Mouse (Mus musculus) embryonic facial prominence, embryonic 10.5 days (tissue): ENCODE results near the gene Ap5z1. TPM values are rescaled to one million over a fixed set of nuclear protein-coding genes. Genes with fewer than 3 reads are reported as not detected.

Experiments used
- DNase-seq: peaks from one replicate; pipeline ENCODE4 v3.0.0-alpha.2; 2017; ENCODE audit warnings: low spot score
- H3K27ac ChIP-seq: fragments of 300-500 bp; sonication (generic); replicated peaks from 2 replicates; pipeline ENCODE4 v1.5.1; 2016; ENCODE audit warnings: mild to moderate bottlenecking
- H3K27me3 ChIP-seq: fragments of 300-500 bp; sonication (generic); replicated peaks from 2 replicates; pipeline ENCODE4 v1.6.1; 2016; ENCODE audit warnings: low read depth, mild to moderate bottlenecking; ENCODE audit not compliant: poor library complexity, severe bottlenecking
- H3K36me3 ChIP-seq: fragments of 300-500 bp; sonication (generic); replicated peaks from 2 replicates; pipeline ENCODE4 v1.6.1; 2016; ENCODE audit warnings: mild to moderate bottlenecking, moderate library complexity
- H3K4me1 ChIP-seq: fragments of 300-500 bp; sonication (generic); 2 replicates; pipeline ENCODE4 v1.6.1; 2016
- H3K4me3 ChIP-seq: fragments of 300-500 bp; sonication (generic); 2 replicates; pipeline ENCODE4 v1.5.1; 2016; ENCODE audit warnings: mild to moderate bottlenecking, moderate library complexity
- H3K9me3 ChIP-seq: fragments of 300-500 bp; sonication (generic); 2 replicates; pipeline ENCODE4 v1.6.1; 2016; ENCODE audit warnings: mild to moderate bottlenecking
- WGBS: fragments of 180-500 bp; shearing (Covaris S2); methylation state at CpG from one replicate; pipeline ENCODE4 v1.1.7; 2016; 5-methylcytosine and 5-hydroxymethylcytosine counted together
- polyA plus RNA-seq: library from polyadenylated mRNA; unstranded; fragments of >200 nt; fragmentation: Nextera tagmentation; extraction: Ambion mirVana; gene quantifications from 2 replicates; pipeline ENCODE4 v1.2.1, GENCODE M21; 2016

The Ap5z1 gene
- polyA plus RNA-seq, 1 experiment from 2014 or later: 14.8 TPM

DNA sequence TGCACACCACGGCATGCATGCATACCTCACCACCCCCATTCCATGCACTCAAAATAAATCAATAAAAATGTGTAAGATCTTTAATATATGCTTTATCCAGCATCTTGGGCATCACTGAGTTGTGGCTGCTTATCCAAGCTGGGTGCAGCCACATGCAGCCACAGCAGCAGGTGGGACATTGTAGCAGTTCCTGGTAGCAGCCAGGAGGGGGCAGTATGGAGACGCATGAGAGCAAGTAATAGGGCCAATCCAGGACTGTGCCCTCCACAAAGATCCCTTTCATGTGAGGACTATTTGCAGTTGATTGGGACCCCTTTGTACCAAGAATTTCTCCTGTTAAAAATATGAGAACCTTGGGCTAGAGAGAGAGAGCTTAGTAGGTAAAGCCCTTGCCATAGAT, 18.8 kb downstream of the Ap5z1 start:
- no peaks in the 10 kb centered on the region for H3K36me3 ChIP-seq
- 67% methylated on average over 2 of the region's 2 CpGs for WGBS
- no peak overlapping the region for H3K27ac ChIP-seq
- H3K4me1 ChIP-seq: peaks cover 31% of the 10 kb centered on the region
- no peaks in the 10 kb centered on the region for H3K9me3 ChIP-seq
- no peaks in the 10 kb centered on the region for H3K27me3 ChIP-seq
- no peak for DNase-seq
- no peak overlapping the region for H3K4me3 ChIP-seq

DNA sequence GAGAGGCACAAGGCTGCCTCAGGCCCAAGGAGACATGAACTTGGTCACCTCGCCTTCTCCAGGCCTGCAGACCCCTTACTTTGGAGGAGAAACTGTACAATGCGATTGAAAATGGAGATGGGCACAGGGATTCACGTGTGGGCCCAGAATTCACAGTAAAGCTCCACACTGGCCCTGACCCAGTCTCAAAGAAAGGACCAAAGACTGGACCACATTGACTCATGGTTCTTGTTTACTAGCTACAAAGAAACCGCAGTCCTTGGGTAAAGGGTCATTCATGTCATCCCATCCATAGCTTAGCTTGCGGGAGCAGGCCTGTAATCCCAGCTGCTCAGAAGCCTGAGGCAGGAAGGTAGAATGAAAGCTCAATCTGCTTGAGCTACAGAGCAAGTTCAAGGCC, 19.8 kb downstream of the Ap5z1 start:
- Histone ChIP-seq H3K4me3 (no peak overlapping the region), H3K36me3 (no peaks in the 10 kb centered on the region), H3K27ac (no peak overlapping the region), H3K27me3 (no peaks in the 10 kb centered on the region), H3K9me3 (no peaks in the 10 kb centered on the region), H3K4me1 (peaks cover 34% of the 10 kb centered on the region)
- DNase-seq: no peak
- WGBS: 88% methylated on average over 5 of the region's 5 CpGs

- 70% methylated on average over 9 of the region's 9 CpGs for WGBS
- no peaks in the 10 kb centered on the region for H3K9me3 ChIP-seq
- H3K36me3 ChIP-seq: no peaks in the 10 kb centered on the region
- H3K4me3 ChIP-seq: no peak overlapping the region
- no peaks in the 10 kb centered on the region for H3K27me3 ChIP-seq
- no peak for DNase-seq
- peaks cover 16% of the 10 kb centered on the region for H3K4me1 ChIP-seq
- H3K27ac ChIP-seq: peak overlapping the region; percentile 26; the same call in 1 of the 2 replicates
Observed at GRCm38 (mm10) chr5:142486654-142487053, 22.9 kb downstream of the Ap5z1 start.

DNA sequence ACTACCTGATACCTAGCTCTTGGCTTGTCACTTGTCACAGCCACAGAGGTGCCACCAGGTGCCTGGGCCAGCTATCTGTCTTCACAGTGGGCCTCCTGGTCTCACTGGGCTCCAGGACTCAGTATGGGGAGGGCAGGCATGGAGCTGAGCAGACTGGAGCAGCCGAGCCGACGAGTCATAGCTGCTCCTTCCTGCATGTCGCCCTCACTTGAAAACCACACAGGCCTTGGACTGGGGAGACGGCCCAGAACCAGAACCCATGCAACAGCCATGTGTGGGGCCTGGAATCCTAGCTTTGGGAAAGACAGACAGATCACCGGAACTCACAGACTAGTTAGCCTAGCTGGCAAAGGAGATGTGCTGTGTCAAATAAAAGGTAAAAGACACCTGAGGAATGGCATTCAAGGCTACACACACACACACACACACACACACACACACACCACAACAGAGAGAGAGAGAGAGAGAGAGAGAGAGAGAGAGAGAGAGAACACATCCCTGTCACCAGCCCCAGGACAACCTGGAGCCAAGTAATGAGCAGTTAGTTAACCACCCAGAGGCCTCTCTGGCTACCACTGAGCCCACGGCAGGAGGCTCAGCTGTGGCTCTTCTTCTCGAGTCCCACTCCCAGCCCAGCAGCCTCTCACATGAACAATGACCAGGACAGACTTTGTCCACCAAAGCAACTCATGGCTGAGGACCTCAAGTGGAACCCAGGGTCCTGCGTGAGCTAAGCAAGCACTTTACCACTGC, 26.4 kb downstream of the Ap5z1 start:
- WGBS: 75% methylated on average over 9 of the region's 9 CpGs
- Histone ChIP-seq H3K4me1 (peaks cover 20% of the 10 kb centered on the region), H3K4me3 (no peak overlapping the region), H3K36me3 (no peaks in the 10 kb centered on the region), H3K9me3 (no peaks in the 10 kb centered on the region), H3K27ac (no peak overlapping the region), H3K27me3 (no peaks in the 10 kb centered on the region; the same call in 1 of the 2 replicates)
- no peak for DNase-seq

- H3K27ac ChIP-seq: no peak overlapping the region
- no peaks in the 10 kb centered on the region for H3K36me3 ChIP-seq
- H3K27me3 ChIP-seq: no peaks in the 10 kb centered on the region; the same call in 1 of the 2 replicates
- H3K9me3 ChIP-seq: no peaks in the 10 kb centered on the region
- 87% methylated on average over 3 of the region's 3 CpGs for WGBS
- no peak for DNase-seq
- H3K4me3 ChIP-seq: no peak overlapping the region
- H3K4me1 ChIP-seq: peaks cover 11% of the 10 kb centered on the region
Observed at GRCm38 (mm10) chr5:142493307-142493706, 29.6 kb downstream of the Ap5z1 start.

DNA sequence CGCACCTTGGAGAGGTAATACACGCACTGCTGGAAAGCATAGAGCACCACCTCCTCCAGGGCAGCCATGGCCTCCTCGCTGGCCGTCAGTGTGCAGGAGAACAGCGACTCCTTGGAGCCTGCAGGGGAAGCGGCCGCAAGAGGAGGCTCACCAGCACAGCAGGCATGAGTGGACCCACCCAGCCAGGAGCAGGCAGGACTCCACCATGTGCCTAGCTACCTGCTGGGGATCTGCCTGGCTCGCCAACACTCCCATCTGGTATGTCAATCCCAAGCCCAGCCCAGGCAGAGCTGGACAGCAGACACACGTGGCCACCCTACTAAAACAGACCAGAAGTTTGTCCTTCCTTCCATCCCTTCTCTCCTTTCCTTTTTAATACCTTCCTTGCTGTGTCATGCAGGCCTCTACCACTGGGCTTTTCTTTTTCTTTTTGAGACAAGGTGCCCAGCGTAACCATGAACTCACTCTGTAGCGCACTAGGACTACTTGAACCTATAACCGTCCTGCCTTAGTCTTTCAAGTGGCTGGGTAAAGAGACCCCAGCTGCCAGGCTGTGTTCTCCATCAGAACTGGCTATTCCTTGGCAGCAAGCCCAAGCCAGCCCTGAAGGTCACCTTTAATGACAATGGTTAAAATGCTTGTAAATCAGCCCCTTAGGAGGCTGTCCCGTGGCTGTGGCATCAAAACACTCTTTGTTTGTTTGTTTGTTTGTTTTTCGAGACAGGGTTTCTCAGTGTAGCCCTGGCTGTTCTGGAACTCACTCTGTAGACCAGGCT, 31.8 kb downstream of the Ap5z1 start:
- 59% methylated on average over 14 of the region's 14 CpGs for WGBS
- H3K27ac ChIP-seq: no peak overlapping the region
- H3K4me3 ChIP-seq: no peak overlapping the region
- H3K27me3 ChIP-seq: no peaks in the 10 kb centered on the region; the same call in 1 of the 2 replicates
- H3K9me3 ChIP-seq: no peaks in the 10 kb centered on the region
- no peaks in the 10 kb centered on the region for H3K36me3 ChIP-seq
- peaks cover 20% of the 10 kb centered on the region for H3K4me1 ChIP-seq
- DNase-seq: no peak

DNA sequence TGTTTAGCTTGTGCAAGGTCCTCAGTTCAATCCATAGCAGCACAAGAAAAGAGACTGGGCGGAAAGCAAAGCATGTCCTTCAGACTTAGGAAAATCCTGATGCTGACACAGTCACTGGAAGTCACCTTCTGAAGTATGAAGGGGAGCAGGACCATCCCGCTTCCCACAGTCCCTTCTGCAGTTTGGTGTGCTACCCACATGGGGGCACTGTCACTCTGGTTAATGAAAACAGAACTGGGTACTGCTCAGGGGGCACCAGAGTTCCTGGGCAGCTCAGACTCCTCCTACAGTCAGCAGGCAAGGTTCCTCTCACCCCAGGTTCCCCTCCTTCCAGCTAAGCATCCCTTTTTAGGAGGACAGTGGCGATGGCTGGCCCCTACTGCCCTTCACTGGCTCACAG, 35.2 kb downstream of the Ap5z1 start:
- Histone ChIP-seq H3K27ac (no peak overlapping the region), H3K27me3 (no peaks in the 10 kb centered on the region; the same call in 1 of the 2 replicates), H3K4me3 (no peak overlapping the region), H3K9me3 (no peaks in the 10 kb centered on the region), H3K36me3 (no peaks in the 10 kb centered on the region), H3K4me1 (peaks cover 23% of the 10 kb centered on the region)
- peak; percentile 61 for DNase-seq
- WGBS: 36% methylated on average over 3 of the region's 3 CpGs

DNA sequence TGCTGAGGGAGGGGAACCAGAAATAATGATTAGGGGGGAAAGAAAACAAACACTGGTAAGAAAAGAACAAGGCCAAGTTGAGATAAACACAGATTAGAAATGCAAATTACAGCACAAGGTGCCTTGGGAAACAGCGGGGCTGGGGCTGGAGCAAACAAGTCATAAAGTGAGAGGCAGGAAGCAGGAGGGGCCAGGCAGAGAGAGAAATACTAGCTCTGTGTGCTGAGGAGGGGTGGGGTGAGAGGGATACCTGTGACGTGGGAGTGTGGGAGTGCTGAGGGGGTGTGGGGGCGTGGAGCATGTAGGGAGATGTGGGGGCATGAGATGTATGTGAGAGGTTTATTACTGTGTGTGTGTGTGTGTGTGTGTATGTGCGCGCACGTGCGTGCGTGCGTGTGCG, 37.2 kb downstream of the Ap5z1 start:
- 81% methylated on average over 10 of the region's 10 CpGs for WGBS
- no peaks in the 10 kb centered on the region for H3K9me3 ChIP-seq
- no peak for DNase-seq
- H3K27me3 ChIP-seq: no peaks in the 10 kb centered on the region
- H3K27ac ChIP-seq: no peak overlapping the region
- no peak overlapping the region for H3K4me3 ChIP-seq
- peaks cover 23% of the 10 kb centered on the region for H3K4me1 ChIP-seq
- H3K36me3 ChIP-seq: no peaks in the 10 kb centered on the region

DNA sequence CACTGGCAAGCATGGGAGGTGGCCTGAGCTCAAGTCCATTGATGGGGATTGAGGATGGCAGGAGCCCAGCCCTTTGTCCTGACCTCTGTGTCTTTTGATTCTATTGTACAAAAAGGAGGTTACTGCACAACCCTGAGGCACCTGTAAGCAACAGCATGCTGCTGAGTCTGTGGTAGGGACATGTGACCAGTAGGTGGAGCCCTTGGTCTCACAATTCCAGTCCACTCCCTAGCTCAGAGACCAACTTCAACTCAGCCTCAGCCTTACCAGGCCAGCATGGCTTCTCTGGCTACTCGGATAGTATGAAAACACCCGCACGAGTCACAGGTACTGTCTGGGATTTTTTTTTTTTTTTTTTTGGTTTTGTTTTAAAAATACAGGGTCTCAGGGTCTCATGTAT, 38.7 kb downstream of the Ap5z1 start:
- Histone ChIP-seq H3K4me3 (0 out of 2 replicates have a peak overlapping the region, but pooled peaks have one; percentile 3), H3K27me3 (0 out of 2 replicates have a peak, but pooled peaks cover 6% of the 10 kb centered on the region), H3K9me3 (no peaks in the 10 kb centered on the region), H3K4me1 (peaks cover 26% of the 10 kb centered on the region), H3K27ac (no peak overlapping the region), H3K36me3 (no peaks in the 10 kb centered on the region)
- peak; percentile 81 for DNase-seq
- WGBS: 10% methylated on average over 3 of the region's 3 CpGs

GRCm38 (mm10) chr5:142504175-142504574, 40.4 kb downstream of the Ap5z1 start:
- 0 out of 2 replicates have a peak, but pooled peaks cover 13% of the 10 kb centered on the region for H3K27me3 ChIP-seq

GRCm38 (mm10) chr5:142505695-142506423, 42.1 kb downstream of the Ap5z1 start:
- 74% methylated on average over 3 of the region's 3 CpGs for WGBS
- DNase-seq: no peak

More at GRCm38 (mm10) chr5:142504175-142504574, 40.4 kb downstream of the Ap5z1 start:
- Histone ChIP-seq H3K9me3 (no peaks in the 10 kb centered on the region), H3K36me3 (no peaks in the 10 kb centered on the region), H3K27ac (no peak overlapping the region), H3K4me1 (peaks cover 32% of the 10 kb centered on the region), H3K4me3 (no peak overlapping the region)
- 78% methylated on average over 3 of the region's 3 CpGs for WGBS
- no peak for DNase-seq

More at GRCm38 (mm10) chr5:142505695-142506423, 42.1 kb downstream of the Ap5z1 start:
- Histone ChIP-seq H3K36me3 (no peaks in the 10 kb centered on the region), H3K4me3 (no peak overlapping the region), H3K4me1 (peaks cover 30% of the 10 kb centered on the region), H3K27ac (no peak overlapping the region), H3K9me3 (no peaks in the 10 kb centered on the region), H3K27me3 (peaks cover 24% of the 10 kb centered on the region; the same call in 1 of the 2 replicates)
